Mouse (Mus musculus) large intestine, adult 2 months (tissue): ENCODE results near the gene Rpl3l. TPM values are rescaled to one million over a fixed set of nuclear protein-coding genes. Genes with fewer than 3 reads are reported as not detected.

Experiments used
- DNase-seq: peaks from one replicate; pipeline ENCODE4 v3.0.0-alpha.2; 2012; ENCODE audit warnings: low read depth, low spot score
- WGBS: fragments of 180-500 bp; shearing (Covaris S2); methylation state at CpG from one replicate; pipeline ENCODE4 v1.1.7; 2018; 5-methylcytosine and 5-hydroxymethylcytosine counted together
- polyA plus RNA-seq: library from polyadenylated mRNA; depleted of rRNA; stranded (reverse); fragments of >200 nt; gene quantifications from 2 replicates; pipeline ENCODE4 v1.2.3, GENCODE M21; 2012

Gene Rpl3l
- polyA plus RNA-seq, 1 experiment: 0.10 TPM

DNA sequence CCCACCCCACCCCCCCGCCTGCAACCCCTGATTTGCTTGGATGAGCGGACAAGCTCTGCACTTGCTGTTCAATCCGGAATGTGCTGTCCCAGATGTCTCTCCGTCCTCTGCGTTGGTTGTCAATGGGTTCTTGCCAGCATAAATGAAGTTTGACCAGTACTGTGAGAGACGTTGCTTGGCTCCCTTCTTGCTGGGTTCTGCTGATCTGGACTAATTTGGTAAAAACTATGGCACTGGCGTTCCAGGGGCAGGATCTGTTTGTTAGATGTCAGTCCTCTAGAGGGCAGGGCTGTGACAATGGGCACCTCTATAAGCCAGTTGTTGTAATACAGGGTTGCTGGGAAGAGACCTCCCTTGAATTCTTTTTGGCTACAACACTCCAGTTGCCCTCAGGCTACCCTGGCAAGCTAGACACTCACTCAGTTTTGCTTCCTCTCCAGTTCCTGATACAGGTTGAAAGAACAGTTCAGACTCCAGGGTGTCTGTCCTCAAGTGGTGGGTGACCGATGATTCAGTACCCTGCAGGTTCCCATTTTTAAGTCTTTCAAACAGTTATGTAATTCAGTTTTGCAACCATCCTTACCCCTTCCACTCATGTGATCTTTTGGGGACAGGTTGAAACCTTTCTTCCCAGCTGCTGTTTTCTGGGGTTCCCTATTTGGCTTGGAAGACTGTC lies 9.7 kb downstream of the Rpl3l start:
- WGBS: 13% methylated on average over 8 of the region's 8 CpGs
- no peak for DNase-seq

- DNase-seq: peak; percentile 63
- WGBS: 33% methylated on average over 4 of the region's 4 CpGs
Measured at GRCm38 (mm10) chr17:24738238-24738637, 10.6 kb downstream of the Rpl3l start.

GRCm38 (mm10) chr17:24739926-24740325 lies 12.3 kb downstream of the Rpl3l start:
- WGBS: 37% methylated on average over 8 of the region's 8 CpGs
- DNase-seq: no peak

DNA sequence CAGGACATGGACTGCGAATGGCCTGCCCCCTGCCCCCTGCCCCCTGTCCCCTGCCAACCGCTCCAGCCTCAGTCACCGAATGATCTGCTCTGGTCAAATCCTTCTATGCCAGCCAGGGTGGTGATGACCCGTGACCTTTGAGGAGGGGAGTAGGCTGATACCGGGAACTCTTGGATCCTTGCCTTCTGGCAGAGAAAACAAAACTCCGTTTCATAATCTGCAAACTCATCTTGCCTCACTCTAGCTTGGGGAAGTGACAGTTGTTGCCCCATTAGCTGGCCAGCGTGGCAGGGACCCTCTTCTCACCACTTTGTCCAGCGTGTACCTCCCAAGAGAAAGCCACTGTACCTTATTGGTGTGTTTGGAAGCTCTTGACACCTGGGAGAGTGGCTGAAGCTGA lies 14.7 kb downstream of the Rpl3l start:
- DNase-seq: no peak
- WGBS: 59% methylated on average over 8 of the region's 8 CpGs

DNA sequence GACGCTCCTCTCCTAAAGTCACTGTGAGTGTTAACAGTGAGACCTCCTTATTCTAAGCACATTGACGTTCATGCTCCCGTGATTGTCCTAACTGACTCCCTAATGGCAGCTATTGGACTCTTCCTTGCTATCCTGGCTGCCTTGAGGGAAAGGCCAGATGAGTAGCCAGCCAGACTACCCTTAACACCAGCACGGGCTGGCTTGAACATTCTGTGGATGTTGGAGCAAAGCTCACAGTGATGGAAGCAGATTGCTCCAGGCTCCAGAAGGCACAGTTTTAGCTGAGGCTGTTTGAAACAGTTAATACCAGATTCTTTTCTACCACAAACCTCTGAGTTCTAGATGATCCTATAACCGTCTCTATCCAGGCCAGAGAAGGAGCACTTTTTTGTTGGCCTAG lies 16.3 kb downstream of the Rpl3l start:
- 75% methylated on average over 5 of the region's 5 CpGs for WGBS
- no peak for DNase-seq

DNA sequence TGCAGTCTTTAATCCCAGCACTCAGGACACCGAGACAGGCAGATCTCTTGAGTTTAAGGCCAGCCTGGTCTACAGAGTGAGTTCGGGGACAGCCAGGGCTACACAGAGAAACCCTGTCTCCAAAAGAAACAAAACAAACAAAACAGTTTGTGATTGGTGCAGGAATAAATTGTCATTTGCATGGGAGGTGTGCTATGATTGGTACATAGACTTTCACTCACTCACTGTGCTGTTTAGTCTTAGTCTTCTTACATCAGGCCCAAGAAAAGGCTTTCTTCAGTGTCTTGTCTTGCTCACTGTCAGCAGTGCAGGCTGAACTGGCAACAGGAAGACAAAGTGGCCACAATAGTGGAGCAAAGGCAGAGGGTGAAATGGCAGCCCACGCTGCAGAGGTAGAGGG lies 16.8 kb downstream of the Rpl3l start:
- WGBS: 82% methylated on average over 3 of the region's 3 CpGs
- no peak for DNase-seq

DNA sequence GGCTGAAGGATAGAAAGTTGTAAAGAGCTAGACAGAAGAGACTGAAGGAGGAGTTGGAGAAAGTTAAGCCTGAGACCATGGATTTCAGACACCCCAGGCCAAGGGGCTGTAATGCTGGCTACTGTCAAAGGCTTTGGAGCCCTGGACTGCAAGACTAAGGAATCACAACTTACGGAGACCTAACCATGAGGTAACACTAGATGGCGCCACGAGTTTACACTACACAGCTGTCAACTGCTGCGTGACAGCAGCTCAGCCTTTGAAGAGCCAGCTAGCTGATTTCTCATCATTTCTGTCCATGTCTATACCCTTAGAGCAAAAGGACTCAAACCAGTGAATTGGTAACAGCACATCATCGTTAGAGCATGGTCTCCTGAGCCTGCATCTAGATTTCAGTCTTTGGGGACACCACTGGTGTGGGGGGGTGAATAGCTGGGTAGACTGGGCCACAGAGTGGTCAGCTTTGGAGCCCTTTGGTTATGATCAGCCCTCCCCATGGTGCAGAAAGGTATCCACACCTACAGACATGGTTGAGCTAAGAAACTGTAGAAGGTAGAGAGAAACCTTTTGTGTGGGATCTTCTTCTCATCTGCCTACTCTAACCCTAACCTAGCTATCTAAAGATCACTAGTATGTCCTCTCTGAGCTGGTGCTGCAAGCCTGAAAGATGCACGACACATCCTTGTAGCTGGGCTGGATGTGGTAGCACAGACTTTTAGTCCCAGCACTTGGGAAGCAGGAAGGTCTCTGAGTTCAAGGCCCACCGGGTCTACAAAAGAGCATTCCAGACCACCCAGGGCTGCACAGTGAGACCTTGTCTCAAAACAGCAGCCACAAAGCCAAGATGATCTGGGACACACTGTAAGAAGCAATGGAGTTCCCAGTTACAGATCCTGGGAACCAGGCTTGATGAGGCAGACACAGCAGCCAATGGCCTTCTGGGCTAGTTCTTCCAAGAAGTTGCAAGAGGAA lies 18.2 kb downstream of the Rpl3l start:
- WGBS: 22% methylated on average over 7 of the region's 7 CpGs
- peak; percentile 69 for DNase-seq

- no peak for DNase-seq
- 60% methylated on average over 4 of the region's 4 CpGs for WGBS
Measured at GRCm38 (mm10) chr17:24746986-24747385, 19.4 kb downstream of the Rpl3l start.

DNA sequence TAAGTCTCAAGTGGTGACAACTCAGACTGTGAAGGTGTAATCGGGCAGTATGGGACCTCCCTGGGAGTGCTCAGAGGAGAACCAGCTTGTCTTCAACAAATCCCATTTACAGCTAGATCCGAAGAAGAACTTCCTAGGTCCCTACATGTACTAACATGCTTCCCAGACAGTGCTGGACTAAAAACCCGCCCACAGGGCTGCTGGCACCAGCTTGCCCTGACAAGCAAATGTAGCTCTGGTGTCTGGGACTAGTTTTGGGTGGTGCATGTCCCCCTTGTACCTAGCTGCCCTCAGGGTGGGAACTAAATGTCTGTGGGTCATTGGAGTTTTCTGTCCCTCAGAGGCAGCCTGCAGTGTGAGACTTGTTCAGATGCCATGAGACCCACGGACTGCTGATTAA lies 23.9 kb downstream of the Rpl3l start:
- 25% methylated on average over 4 of the region's 4 CpGs for WGBS
- DNase-seq: no peak

- WGBS: 1% methylated on average over 80 of the region's 82 CpGs
- no peak for DNase-seq
Measured at GRCm38 (mm10) chr17:24752415-24753394, 25.1 kb downstream of the Rpl3l start, which contains the start of gene Hs3st6. Hs3st6 (plus strand) TSS chr17:24752988.

DNA sequence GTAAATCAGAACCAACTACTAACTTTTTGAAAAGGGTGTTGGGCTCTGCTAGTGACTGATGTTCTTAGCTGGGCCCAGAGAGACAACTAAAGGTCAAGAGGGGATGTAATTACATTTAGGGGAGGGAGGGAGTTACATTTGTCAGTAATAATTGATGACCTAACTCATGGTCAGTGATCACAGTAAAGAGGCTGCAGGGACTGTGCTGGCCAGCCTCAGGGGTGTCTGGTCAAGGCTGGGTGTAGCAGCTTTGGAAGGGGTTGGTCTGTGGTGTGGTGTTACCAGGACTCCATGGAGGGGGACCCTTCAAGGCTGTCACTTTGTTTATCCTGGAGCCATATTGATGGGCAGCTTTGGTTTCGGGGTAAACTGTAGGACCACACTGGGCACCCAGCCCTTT lies 29.8 kb downstream of the Rpl3l start:
- no peak for DNase-seq
- 95% methylated on average over 1 of the region's 1 CpGs for WGBS

DNA sequence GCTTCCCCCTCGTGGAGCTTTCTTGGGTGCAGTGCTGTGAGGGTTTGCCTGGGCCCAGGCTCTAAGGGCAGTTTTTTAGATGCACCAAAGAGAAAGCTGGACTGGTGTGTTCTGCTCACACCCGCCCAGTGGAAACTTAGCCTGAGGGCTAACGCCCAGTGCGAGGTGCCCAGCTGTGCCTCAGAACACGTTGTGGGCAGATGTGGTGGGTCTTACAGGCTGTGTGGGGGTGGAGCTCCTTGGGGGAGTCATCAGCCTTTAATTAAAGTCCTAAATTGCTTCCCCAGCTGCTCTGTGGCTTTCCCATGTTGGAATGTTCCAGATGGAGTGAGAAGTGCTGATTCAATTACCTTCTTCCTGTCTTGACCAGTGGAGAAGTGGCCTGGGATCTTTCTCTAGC lies 33.5 kb downstream of the Rpl3l start:
- DNase-seq: no peak

GRCm38 (mm10) chr17:24765016-24765905 lies 37.6 kb downstream of the Rpl3l start:
- no peak for DNase-seq
- WGBS: 51% methylated on average over 22 of the region's 22 CpGs

More for the DNA sequence above, 33.5 kb downstream of the Rpl3l start:
- WGBS: 51% methylated on average over 5 of the region's 5 CpGs

DNA sequence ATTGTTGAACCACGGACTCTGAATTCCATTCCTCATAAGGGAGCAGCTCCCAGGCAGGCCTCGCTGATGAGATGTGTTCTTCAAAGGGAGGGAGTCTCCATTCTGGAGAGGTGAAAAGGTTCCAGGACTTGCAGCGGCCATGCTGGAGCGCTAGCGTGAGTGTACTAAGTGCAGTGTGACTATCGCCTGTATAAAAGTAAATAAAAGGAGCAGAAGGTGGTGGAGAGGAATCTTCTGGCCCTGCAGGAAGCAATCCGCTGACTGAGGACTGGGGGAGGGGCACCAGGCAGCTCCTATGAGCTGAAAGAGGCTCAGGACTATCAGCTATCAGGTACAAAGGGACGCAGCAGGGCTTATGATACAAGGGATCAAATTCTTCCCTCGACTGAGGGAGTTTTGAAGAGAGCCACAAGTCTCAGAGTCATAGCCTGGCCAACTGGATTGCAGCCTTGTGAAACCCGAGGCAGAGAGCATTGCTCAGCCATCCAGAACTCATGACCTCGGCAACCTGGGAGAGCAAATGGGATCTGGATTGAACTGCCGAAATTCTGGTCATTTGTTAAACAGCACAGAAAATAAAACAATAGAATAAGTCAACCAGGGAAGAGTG lies 38.8 kb downstream of the Rpl3l start:
- WGBS: 25% methylated on average over 12 of the region's 12 CpGs
- no peak for DNase-seq

- WGBS: 15% methylated on average over 3 of the region's 3 CpGs
- no peak for DNase-seq
Measured at GRCm38 (mm10) chr17:24769146-24769545, 41.5 kb downstream of the Rpl3l start.

DNA sequence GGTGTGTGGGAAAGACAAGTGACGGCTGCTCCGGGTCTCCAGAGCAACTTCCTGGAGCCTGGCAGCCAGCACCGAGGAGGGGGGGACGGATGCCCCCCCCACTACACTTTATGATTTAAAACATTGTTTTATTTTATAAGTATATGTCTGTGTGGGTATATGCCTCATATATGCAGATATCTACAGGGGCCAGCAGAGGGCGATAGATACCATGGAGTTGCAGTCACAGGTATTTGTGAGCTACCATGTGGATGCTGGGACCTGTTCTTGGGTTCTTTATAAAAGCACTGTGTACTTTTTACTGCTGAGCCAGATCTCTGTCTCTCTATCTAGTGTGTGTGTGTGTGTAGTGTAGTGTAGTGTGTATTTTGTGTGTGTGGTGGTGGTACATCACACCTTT lies 45.6 kb downstream of the Rpl3l start:
- WGBS: 86% methylated on average over 5 of the region's 5 CpGs

DNA sequence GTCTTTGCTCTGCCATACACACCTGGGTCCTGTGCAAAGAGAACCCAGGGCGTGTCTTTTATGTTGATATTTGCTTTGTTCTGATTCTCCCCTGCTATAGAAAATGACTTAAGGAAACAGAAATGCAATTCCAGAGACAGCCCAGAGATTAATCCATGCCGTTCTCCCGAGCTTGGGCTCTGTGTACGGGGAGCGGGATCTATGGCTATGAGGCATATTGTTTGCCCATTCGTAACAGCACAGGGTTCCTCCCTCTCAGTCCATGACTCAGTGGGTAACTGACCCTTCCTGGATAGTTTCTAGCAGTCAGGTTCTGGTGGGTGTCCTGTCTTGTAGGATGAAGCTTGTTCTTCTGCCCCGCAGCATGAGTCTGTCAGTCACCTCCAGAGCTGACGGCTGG lies 47.6 kb downstream of the Rpl3l start:
- DNase-seq: no peak
- WGBS: 51% methylated on average over 8 of the region's 8 CpGs

More for the DNA sequence above, 45.6 kb downstream of the Rpl3l start:
- DNase-seq: no peak

DNA sequence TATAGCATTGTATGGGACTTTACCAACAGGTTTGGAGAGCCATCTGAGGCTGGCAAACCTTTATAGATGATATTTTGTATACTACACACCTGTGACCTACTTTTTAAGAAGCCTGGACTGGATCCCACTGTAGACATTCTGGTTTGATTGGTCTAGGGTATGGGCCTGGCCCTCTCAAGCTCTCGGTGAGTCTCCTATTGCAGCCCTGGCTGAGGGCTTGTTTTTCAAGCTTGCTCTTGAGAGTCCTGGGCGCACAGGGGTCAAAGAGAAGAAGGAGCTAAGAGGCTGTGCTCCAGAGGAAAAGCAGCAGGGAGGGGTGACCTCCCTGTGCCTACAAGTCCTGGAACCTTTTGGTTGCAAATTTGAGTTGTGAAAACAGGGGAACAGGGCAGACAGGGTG lies 49.5 kb downstream of the Rpl3l start:
- 50% methylated on average over 2 of the region's 2 CpGs for WGBS
- DNase-seq: no peak
